Mouse (Mus musculus) ES-E14 (cell line): ENCODE data around the gene Gm2956. TPM values are rescaled to one million over a fixed set of nuclear protein-coding genes. Genes with fewer than 3 reads are reported as not detected.
"Not testable (repeated sequence)": the region's sequence is repeated elsewhere in the genome, so short reads cannot be mapped to it uniquely, and the experiment has no call there.

Experiments used
- DNase-seq: peaks from one replicate; pipeline ENCODE4 v3.0.0-alpha.2; 2013; ENCODE audit warnings: low read depth, low spot score
- H3K27ac ChIP-seq: 2 replicates; pipeline ENCODE4 v1.5.1; 2012; ENCODE audit warnings: low read depth, mild to moderate bottlenecking, low read length, moderate library complexity, mixed read lengths; ENCODE audit not compliant: poor library complexity, insufficient read depth, severe bottlenecking
- H3K36me3 ChIP-seq: 2 replicates; pipeline ENCODE4 v1.6.1; 2012; ENCODE audit warnings: mild to moderate bottlenecking, low read length, moderate library complexity, mixed read lengths; ENCODE audit not compliant: control insufficient read depth, poor library complexity, insufficient read depth, severe bottlenecking
- H3K4me1 ChIP-seq, 2 experiments: fragments of 150-350 bp in 1 of 2; sonication (generic) in 1 of 2; 2 replicates each; pipeline ENCODE4 v1.6.1; 2012; ENCODE audit warnings: low read length in 2 of 2, mild to moderate bottlenecking in 1 of 2, mixed read lengths in 1 of 2; ENCODE audit not compliant: control insufficient read depth in 2 of 2, insufficient read depth in 2 of 2, poor library complexity in 1 of 2
- H3K4me3 ChIP-seq, 2 experiments: fragments of 150-350 bp in 1 of 2; sonication (generic) in 1 of 2; 2 replicates each; pipeline ENCODE4 v1.5.1; 2012; ENCODE audit warnings: low read length in 2 of 2, low read depth in 1 of 2, mild to moderate bottlenecking in 1 of 2, mixed read lengths in 1 of 2; ENCODE audit not compliant: insufficient read depth in 1 of 2, poor library complexity in 1 of 2, severe bottlenecking in 1 of 2
- H3K9ac ChIP-seq: 2 replicates; pipeline ENCODE4 v1.6.1; 2012; ENCODE audit warnings: low read depth, mild to moderate bottlenecking, low read length, mixed read lengths; ENCODE audit not compliant: poor library complexity, insufficient read depth, severe bottlenecking
- H3K9me3 ChIP-seq: fragments of 150-350 bp; sonication (generic); 2 replicates; pipeline ENCODE4 v1.6.1; 2012; ENCODE audit warnings: low read depth, mild to moderate bottlenecking, low read length; ENCODE audit not compliant: control insufficient read depth, insufficient read depth
- in situ Hi-C, 2 experiments: fragments of 600-800 bp; cut with MboI; formaldehyde crosslinking; loops; one replicate each; pipeline ENCODE4 v1.15.1; 2025; ENCODE audit warnings: low sequenced_read_pairs in 2 of 2, inconsistent platforms in 1 of 2; ENCODE audit not compliant: unreplicated experiment in 2 of 2
- total RNA-seq: library from RNA; depleted of rRNA; stranded (reverse); fragments of 300-350 nt; gene quantifications from 2 replicates; pipeline ENCODE4 v1.2.3, GENCODE M21; 2012; rRNA removed

Gene Gm2956
- total RNA-seq, result 0.31 TPM in 1 of 2 replicates, not detected in the other

- H3K9me3 ChIP-seq, H3K4me1 ChIP-seq, in situ Hi-C loops, H3K36me3 ChIP-seq, DNase-seq, H3K27ac ChIP-seq: not testable (repeated sequence)
- H3K9ac ChIP-seq, result peak within 1 kb of the TSS; percentile 59; the same call in 1 of the 2 replicates
- peak within 1 kb of the TSS in 1 of 2 experiments; percentile 50; a peak in 1 of 4 replicates for H3K4me3 ChIP-seq
Observed at GRCm38 (mm10) chr14:3332087-3332677, at the start of gene Gm2956. Gene Gm2956, plus strand, starts transcription at chr14:3332627.

GRCm38 (mm10) chr14:3333406-3333805 is 979 bp downstream of the Gm2956 start:
- peak; percentile 17 for DNase-seq
- H3K9ac ChIP-seq, H3K4me1 ChIP-seq, H3K27ac ChIP-seq, H3K9me3 ChIP-seq, H3K36me3 ChIP-seq, H3K4me3 ChIP-seq, in situ Hi-C loops: not testable (repeated sequence)

- in situ Hi-C loops, result not testable (repeated sequence)
Observed at GRCm38 (mm10) chr14:3394793-3395192, 62.4 kb downstream of the Gm2956 start, which contains the start of gene Gm10413. Gene Gm10413, plus strand, starts transcription at chr14:3395093.

More at GRCm38 (mm10) chr14:3394793-3395192, 62.4 kb downstream of the Gm2956 start, which contains the start of gene Gm10413:
- not testable (repeated sequence) for H3K4me1 ChIP-seq, H3K36me3 ChIP-seq, H3K4me3 ChIP-seq, H3K27ac ChIP-seq, DNase-seq, H3K9me3 ChIP-seq, H3K9ac ChIP-seq

Other genes starting within 250 kb of the Gm2956 start
- 0.26 and 0.49 TPM in 2 replicates for gene Gm10340, start 198.6 kb upstream of the Gm2956 start, total RNA-seq
- 0.63 TPM in 1 of 2 replicates, not detected in the other for gene Gm5795, start 144.4 kb upstream of the Gm2956 start, total RNA-seq
- gene D830030K20Rik, start 124.1 kb upstream of the Gm2956 start, total RNA-seq, result 8.0 and 9.5 TPM in 2 replicates
- gene Gm10413, start 62.5 kb downstream of the Gm2956 start, total RNA-seq, result 0.63 TPM in 1 of 2 replicates, not detected in the other
- 2.5 TPM in 1 of 2 replicates, not detected in the other for gene Gm10409, start 80.0 kb downstream of the Gm2956 start, total RNA-seq
- not detected in 2 replicates for gene Gm3005, start 95.5 kb downstream of the Gm2956 start, total RNA-seq
- gene Gm10408, start 116.8 kb downstream of the Gm2956 start, total RNA-seq, result not detected in 2 replicates